Mouse (Mus musculus): ENCODE results near the gene Zbtb20.

DNA sequence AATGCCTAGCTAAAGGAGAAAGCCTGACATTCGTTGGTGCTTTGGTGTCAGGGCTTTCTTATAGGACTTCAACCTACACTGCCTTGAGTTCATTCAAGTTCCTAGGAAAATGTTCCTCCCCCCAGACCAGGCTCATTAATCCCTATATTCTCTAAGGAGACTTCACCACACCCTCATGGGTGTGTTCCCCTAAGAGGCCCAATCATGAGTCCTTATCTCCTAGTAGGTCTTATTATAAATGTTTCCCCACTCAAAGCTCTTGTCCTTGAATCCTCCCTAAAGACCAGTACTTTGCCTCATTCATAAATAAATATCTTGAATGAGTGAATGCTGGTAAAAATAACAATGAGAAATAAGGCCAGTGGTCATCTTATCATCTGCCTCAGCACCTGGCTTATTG is 772.0 kb downstream of the Zbtb20 start:
- TF ChIP-seq CTCF (IDR thresholded peaks at IDR 0.05) (no peak), EP300 (IDR thresholded peaks at IDR 0.05) (no peak)
